Mouse (Mus musculus) hindbrain, embryonic 14.5 days (tissue): ENCODE measurements at regions not wholly inside any gene's neighbourhood (a gene's known extent, or its start where the extent isn't known, plus 50 kb on each side); places are given as distances from the start of the nearest gene placed in this dataset.

Source experiments
- ATAC-seq: fragments of 200-750 bp; cut with Nextera tagmentation; 2 replicates; pipeline ENCODE4 v1.8.0; 2017; ENCODE audit warnings: moderate number of reproducible peaks, mild to moderate bottlenecking, moderate TSS enrichment, moderate library complexity; ENCODE audit not compliant: low FRiP score
- DNase-seq: peaks from one replicate; pipeline ENCODE4 v3.0.0-alpha.2; 2015; ENCODE audit warnings: low spot score
- H3K27ac ChIP-seq: fragments of 300-500 bp; sonication (generic); 2 replicates; pipeline ENCODE4 v1.5.1; 2014; ENCODE audit warnings: mild to moderate bottlenecking, moderate library complexity
- H3K27me3 ChIP-seq: fragments of 300-500 bp; sonication (generic); 2 replicates; pipeline ENCODE4 v1.6.1; 2014; ENCODE audit warnings: mild to moderate bottlenecking, low read length, mixed read lengths; ENCODE audit not compliant: control insufficient read depth, insufficient read depth
- H3K36me3 ChIP-seq: fragments of 300-500 bp; sonication (generic); replicated peaks from 2 replicates; pipeline ENCODE4 v1.6.1; 2014; ENCODE audit not compliant: control insufficient read depth, insufficient read depth
- H3K4me1 ChIP-seq: fragments of 300-500 bp; sonication (generic); replicated peaks from 2 replicates; pipeline ENCODE4 v1.6.1; 2014; ENCODE audit warnings: antibody characterized with exemption, low read length, mixed read lengths; ENCODE audit not compliant: control insufficient read depth, insufficient read depth
- H3K4me2 ChIP-seq: fragments of 300-500 bp; sonication (generic); replicated peaks from 2 replicates; pipeline ENCODE4 v1.6.1; 2014; ENCODE audit warnings: mild to moderate bottlenecking, moderate library complexity
- H3K4me3 ChIP-seq: fragments of 300-500 bp; sonication (generic); replicated peaks from 2 replicates; pipeline ENCODE4 v1.5.1; 2014; ENCODE audit warnings: mild to moderate bottlenecking, low read length
- H3K9ac ChIP-seq: fragments of 300-500 bp; sonication (generic); 2 replicates; pipeline ENCODE4 v1.6.1; 2014
- H3K9me3 ChIP-seq: fragments of 300-500 bp; sonication (generic); 2 replicates; pipeline ENCODE4 v1.6.1; 2016; ENCODE audit warnings: low read length; ENCODE audit not compliant: control insufficient read depth
- WGBS: fragments of 180-500 bp; shearing (Covaris S2); extraction: QIAGEN DNeasy Blood & Tissue Kit; methylation state at CpG from one replicate; pipeline ENCODE4 v1.1.7; 2014; 5-methylcytosine and 5-hydroxymethylcytosine counted together

DNA sequence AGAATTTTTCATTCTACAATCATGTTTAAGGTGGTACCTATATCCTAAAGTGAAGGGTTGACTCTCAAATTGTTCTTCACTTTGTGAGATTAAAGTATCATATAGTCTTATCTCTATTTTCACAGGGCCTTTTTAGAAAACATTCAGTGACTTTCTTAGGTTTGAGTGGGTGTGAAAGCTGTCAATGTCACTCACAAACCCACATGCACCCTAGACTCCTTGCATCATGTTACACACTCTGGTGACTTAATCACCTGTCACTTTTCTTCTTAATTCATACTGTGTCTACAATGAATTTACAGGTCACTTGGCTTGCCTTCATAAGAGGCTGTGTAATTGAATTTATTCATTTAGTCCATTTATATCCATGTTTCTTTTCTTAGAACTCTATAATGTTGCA, 1026.8 kb upstream of the Alcam start:
- no peak overlapping the region for H3K9ac ChIP-seq
- no peak overlapping the region for H3K4me2 ChIP-seq
- no peaks in the 10 kb centered on the region for H3K9me3 ChIP-seq
- H3K4me3 ChIP-seq = no peak overlapping the region
- no peak overlapping the region for H3K27ac ChIP-seq
- no peaks in the 10 kb centered on the region for H3K27me3 ChIP-seq
- DNase-seq (no peak), ATAC-seq (no peak)
- no peaks in the 10 kb centered on the region for H3K4me1 ChIP-seq
- no peaks in the 10 kb centered on the region for H3K36me3 ChIP-seq

GRCm38 (mm10) chr16:53439511-53439910, 985.6 kb upstream of the Alcam start:
- WGBS = 75% methylated on average over 4 of the region's 4 CpGs
- Histone ChIP-seq H3K9me3 (no peaks in the 10 kb centered on the region), H3K4me3 (no peak overlapping the region), H3K4me1 (no peaks in the 10 kb centered on the region), H3K27ac (no peak overlapping the region), H3K4me2 (no peak overlapping the region), H3K27me3 (no peaks in the 10 kb centered on the region), H3K9ac (no peak overlapping the region), H3K36me3 (no peaks in the 10 kb centered on the region)
- DNase-seq (peak; percentile 23), ATAC-seq (no peak)

DNA sequence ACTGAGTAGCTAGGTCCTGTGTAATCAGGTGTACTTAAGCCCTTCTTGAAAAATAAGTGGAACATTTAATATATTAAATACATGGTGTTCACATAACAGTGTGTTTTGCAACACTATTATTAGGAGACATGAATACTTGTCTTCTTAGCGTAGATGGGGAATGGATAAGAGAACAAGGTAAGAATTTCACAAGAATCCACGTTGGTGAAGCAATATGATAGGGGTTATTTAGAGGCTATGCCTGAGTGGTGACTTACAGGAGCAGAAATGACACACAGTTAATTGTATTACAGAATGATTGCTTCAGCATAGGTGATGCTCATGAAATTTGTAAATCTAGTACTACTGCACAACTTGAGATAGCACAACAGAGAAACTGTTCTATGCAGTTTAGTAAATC, 964.5 kb upstream of the Alcam start:
- H3K27me3 ChIP-seq = no peaks in the 10 kb centered on the region
- DNase-seq (no peak), ATAC-seq (no peak)
- H3K27ac ChIP-seq = no peak overlapping the region
- no peaks in the 10 kb centered on the region for H3K4me1 ChIP-seq
- H3K36me3 ChIP-seq = no peaks in the 10 kb centered on the region
- no peak overlapping the region for H3K9ac ChIP-seq
- 72% methylated on average over 2 of the region's 2 CpGs for WGBS
- H3K4me2 ChIP-seq = no peak overlapping the region
- no peaks in the 10 kb centered on the region for H3K9me3 ChIP-seq
- no peak overlapping the region for H3K4me3 ChIP-seq

DNA sequence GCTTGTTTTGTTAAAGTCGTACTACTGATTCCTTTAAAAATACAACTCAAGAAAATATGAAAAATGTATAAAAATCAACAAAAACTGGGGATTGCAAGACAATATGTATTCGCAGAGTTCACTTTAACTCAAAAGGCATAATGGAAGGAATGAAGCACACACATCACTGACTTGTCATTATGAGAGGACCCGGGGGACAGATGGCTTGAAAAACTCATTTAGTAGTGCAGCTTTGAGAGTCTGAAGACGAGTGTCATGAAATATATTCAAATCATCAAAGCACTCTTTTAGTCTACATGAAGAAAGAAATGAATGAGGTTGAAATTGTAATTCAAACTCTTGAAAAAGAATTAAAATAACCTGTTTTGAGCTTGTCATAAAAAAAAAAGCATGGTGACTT, 931.3 kb upstream of the Alcam start:
- no peak overlapping the region for H3K4me3 ChIP-seq
- ATAC-seq (no peak), DNase-seq (no peak)
- no peaks in the 10 kb centered on the region for H3K9me3 ChIP-seq
- no peak overlapping the region for H3K9ac ChIP-seq
- no peak overlapping the region for H3K4me2 ChIP-seq
- H3K27me3 ChIP-seq = no peaks in the 10 kb centered on the region
- no peak overlapping the region for H3K27ac ChIP-seq
- WGBS = 64% methylated on average over 4 of the region's 4 CpGs
- no peaks in the 10 kb centered on the region for H3K4me1 ChIP-seq
- no peaks in the 10 kb centered on the region for H3K36me3 ChIP-seq

GRCm38 (mm10) chr16:53342153-53342552, 888.3 kb upstream of the Alcam start:
- no peak overlapping the region for H3K27ac ChIP-seq
- no peaks in the 10 kb centered on the region for H3K36me3 ChIP-seq
- H3K9me3 ChIP-seq = no peaks in the 10 kb centered on the region
- no peak overlapping the region for H3K4me2 ChIP-seq
- DNase-seq = no peak
- ATAC-seq = no peak
- H3K27me3 ChIP-seq = no peaks in the 10 kb centered on the region
- no peak overlapping the region for H3K4me3 ChIP-seq
- H3K9ac ChIP-seq = no peak overlapping the region
- no peaks in the 10 kb centered on the region for H3K4me1 ChIP-seq
- 83% methylated on average over 3 of the region's 3 CpGs for WGBS

- no peaks in the 10 kb centered on the region for H3K9me3 ChIP-seq
- no peaks in the 10 kb centered on the region for H3K4me1 ChIP-seq
- no peaks in the 10 kb centered on the region for H3K36me3 ChIP-seq
- no peak overlapping the region for H3K4me2 ChIP-seq
- DNase-seq (no peak), ATAC-seq (no peak)
- no peak overlapping the region for H3K4me3 ChIP-seq
- no peaks in the 10 kb centered on the region for H3K27me3 ChIP-seq
- no peak overlapping the region for H3K27ac ChIP-seq
- no peak overlapping the region for H3K9ac ChIP-seq
Measured at GRCm38 (mm10) chr16:53326353-53326752, 872.5 kb upstream of the Alcam start.

DNA sequence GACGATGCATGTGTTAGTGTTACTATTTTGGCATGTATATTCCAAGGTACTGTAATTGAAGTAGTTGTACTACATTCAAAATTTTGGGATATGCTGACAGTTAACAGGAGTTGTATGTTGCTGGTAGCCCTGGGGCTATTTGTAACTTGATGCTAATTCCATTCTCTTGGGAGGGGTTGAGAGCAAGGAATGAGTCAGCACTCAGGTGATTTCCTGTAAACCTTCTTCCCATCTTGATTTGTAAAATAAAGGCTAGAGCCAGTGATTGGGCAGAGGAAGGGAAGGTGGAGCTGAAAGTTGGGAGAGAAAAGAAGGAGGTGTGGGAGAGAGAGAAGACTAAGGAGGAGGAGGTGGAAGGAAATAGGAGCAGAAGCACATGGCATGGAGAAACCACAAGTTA, 838.2 kb upstream of the Alcam start:
- 96% methylated on average over 1 of the region's 1 CpGs for WGBS
- Histone ChIP-seq H3K4me1 (no peaks in the 10 kb centered on the region), H3K4me3 (no peak overlapping the region), H3K27me3 (no peaks in the 10 kb centered on the region), H3K27ac (no peak overlapping the region), H3K4me2 (no peak overlapping the region), H3K36me3 (no peaks in the 10 kb centered on the region), H3K9me3 (no peaks in the 10 kb centered on the region), H3K9ac (no peak overlapping the region)
- no peak for DNase-seq
- no peak for ATAC-seq

DNA sequence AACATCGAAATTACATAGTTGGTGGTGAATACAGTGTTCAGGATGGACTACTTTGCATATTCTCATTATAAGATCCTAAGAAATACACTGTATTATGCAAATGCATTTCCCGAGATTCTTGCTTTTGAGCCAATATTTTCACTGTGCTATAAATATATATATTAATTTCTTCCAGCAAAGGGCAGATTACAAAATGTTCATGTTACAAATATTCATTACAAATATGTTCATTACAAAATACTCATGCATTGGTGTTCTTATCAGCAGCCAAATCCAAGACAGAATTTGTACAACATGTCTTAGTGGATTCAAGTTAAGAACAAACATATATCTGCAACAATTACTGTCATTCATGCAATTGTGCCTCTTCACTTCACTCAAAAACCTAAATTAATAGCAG, 828.1 kb upstream of the Alcam start:
- Histone ChIP-seq H3K27me3 (no peaks in the 10 kb centered on the region), H3K27ac (no peak overlapping the region), H3K9me3 (no peaks in the 10 kb centered on the region), H3K9ac (no peak overlapping the region), H3K4me1 (no peaks in the 10 kb centered on the region), H3K36me3 (no peaks in the 10 kb centered on the region), H3K4me2 (no peak overlapping the region), H3K4me3 (no peak overlapping the region)
- 82% methylated on average over 2 of the region's 2 CpGs for WGBS
- DNase-seq = no peak
- no peak for ATAC-seq

- H3K36me3 ChIP-seq = no peaks in the 10 kb centered on the region
- H3K9me3 ChIP-seq = no peaks in the 10 kb centered on the region
- H3K4me1 ChIP-seq = no peaks in the 10 kb centered on the region
- no peak overlapping the region for H3K4me3 ChIP-seq
- peak; percentile 90 for DNase-seq
- H3K9ac ChIP-seq = no peak overlapping the region
- no peak for ATAC-seq
- no peak overlapping the region for H3K4me2 ChIP-seq
- WGBS = 23% methylated on average over 3 of the region's 3 CpGs
- H3K27ac ChIP-seq = no peak overlapping the region
- no peaks in the 10 kb centered on the region for H3K27me3 ChIP-seq
Measured at GRCm38 (mm10) chr16:53266116-53266515, 812.2 kb upstream of the Alcam start.

DNA sequence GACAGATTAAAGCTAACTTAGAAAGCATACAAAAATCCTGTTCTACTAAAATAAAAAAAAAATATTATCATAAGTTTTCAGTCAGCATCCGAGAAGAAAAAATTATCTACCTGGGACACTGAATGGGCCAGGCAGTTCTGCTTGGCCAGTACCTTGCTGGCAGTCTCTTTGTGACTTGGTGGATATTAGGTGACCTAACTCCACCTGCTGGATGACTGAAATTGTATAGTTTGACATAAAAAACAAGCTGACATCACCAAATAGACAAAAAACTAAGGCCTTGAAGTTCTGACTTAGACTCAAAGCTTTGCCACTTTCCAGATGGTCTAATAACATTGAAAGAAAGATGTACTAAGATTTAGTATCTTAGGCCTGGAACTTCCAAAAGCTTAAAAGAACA, 791.5 kb upstream of the Alcam start:
- DNase-seq (no peak), ATAC-seq (no peak)
- no peak overlapping the region for H3K9ac ChIP-seq
- H3K9me3 ChIP-seq = no peaks in the 10 kb centered on the region
- no peaks in the 10 kb centered on the region for H3K27me3 ChIP-seq
- no peaks in the 10 kb centered on the region for H3K4me1 ChIP-seq
- H3K27ac ChIP-seq = no peak overlapping the region
- H3K4me3 ChIP-seq = no peak overlapping the region
- no peaks in the 10 kb centered on the region for H3K36me3 ChIP-seq
- no peak overlapping the region for H3K4me2 ChIP-seq
- 84% methylated on average over 1 of the region's 1 CpGs for WGBS
